Mouse (Mus musculus): ENCODE results near the gene Cxcl1.
A peak's percentile ranks its signal among the peaks of the same experiment; 100 is the strongest.

DNA sequence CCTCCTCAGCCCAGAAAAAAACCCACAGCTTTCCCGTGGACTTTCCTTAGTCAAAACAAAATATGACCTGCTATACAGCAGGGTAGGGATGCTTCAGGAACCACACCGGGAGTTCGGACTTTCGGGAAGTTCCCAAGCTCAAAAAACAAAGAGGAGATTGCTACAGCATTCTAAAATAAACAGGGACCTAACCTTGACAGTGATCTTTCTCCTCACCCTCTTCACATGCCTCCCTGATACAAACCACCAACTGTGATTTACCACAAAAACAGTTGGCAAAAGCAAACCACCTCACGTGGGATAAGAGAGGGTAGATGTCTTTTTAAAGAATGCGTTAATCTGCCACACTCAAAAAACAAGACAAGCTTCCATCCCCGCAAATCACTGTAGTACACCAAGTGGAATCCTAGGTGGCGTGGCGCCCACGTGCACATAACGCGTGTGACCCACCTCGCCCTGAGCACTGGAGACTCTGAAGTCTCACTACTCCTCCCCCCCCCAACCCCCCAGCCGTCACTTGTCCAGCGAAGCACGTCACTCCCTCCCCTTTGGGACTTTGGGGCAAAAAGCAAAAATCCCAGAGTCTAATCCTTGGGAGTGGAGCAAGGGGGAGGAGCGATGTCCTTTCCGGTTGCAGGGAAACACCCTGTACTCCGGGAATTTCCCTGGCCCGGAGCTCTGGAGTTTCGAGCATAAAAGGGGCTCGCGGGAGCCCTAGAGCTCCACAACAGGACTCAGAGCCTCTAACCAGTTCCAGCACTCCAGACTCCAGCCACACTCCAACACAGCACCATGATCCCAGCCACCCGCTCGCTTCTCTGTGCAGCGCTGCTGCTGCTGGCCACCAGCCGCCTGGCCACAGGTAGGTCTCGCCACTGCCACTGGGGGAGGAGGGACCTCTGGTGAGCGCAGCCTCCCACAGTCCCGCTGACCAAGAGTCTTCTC, at the start of gene Cxcl1:
- TF ChIP-seq CTCF (IDR thresholded peaks at IDR 0.05; ENCODE audit: control insufficient read depth, insufficient read depth, insufficient replicate concordance, low read depth, low read length), result peak; percentile 20; the same call in 1 of the 2 replicates
- no peak for TF ChIP-seq POLR2A (IDR thresholded peaks at IDR 0.05; ENCODE audit: control insufficient read depth, low read depth, low read length)

Data from testis, adult 2 months (tissue).